Mouse (Mus musculus) stomach, postnatal 0 days (tissue): ENCODE measurements around the gene St8sia6.
"Not testable (repeated sequence)": the region's sequence is repeated elsewhere in the genome, so short reads cannot be mapped to it uniquely, and the experiment has no call there.

Experiments
- CTCF ChIP-seq: IDR thresholded peaks from 2 replicates; pipeline ENCODE4 v1.5.1; 2016; ENCODE audit warnings: antibody characterized with exemption, low read depth, mild to moderate bottlenecking, moderate library complexity
- EP300 ChIP-seq: optimal IDR thresholded peaks from 2 replicates; pipeline ENCODE3; 2016; ENCODE audit warnings: antibody characterized with exemption

DNA sequence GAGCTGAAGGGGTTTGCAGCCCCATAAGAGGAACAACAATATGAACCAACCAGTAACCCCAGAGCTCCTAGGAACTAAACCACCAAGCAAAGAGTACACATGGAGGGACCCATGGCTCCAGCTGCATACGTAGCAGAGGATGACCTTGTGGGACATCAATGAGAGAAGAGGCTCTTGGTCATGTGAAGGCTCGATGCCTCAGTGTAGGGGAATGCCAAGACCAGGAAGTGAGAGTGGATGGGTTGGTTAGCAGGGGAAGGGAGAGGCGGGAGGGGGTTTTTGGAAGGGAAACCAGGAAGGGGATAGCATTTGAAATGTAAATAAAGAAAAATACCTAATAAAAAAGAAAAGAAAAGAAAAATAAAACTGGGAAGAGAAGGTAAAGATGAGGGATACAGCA, 7.9 kb downstream of the St8sia6 start:
- not testable (repeated sequence) for TF ChIP-seq CTCF, EP300
